Mouse (Mus musculus): ENCODE measurements around the gene Cers1.
A peak's percentile ranks its signal among the peaks of the same experiment; 100 is the strongest.

Gene Cers1

GRCm38 (mm10) chr8:70315624-70316510 is at the start of gene Cers1:
Cers1 (plus strand) TSS chr8:70315775.
- peak; percentile 77 for DNase-seq (ENCODE audit: low spot score)

- DNase-seq (ENCODE audit: low spot score): no peak
Measured at GRCm38 (mm10) chr8:70267674-70268073, 47.9 kb upstream of the Cers1 start.

- no peak for DNase-seq (ENCODE audit: low spot score)
Measured at GRCm38 (mm10) chr8:70268311-70268710, 47.3 kb upstream of the Cers1 start.

- peak; percentile 51 for DNase-seq (ENCODE audit: low spot score)
Measured at GRCm38 (mm10) chr8:70268799-70269565, 46.6 kb upstream of the Cers1 start.

- no peak for DNase-seq (ENCODE audit: low spot score)
Measured at GRCm38 (mm10) chr8:70272949-70273348, 42.6 kb upstream of the Cers1 start.

- no peak for DNase-seq (ENCODE audit: low spot score)
Measured at GRCm38 (mm10) chr8:70274350-70274749, 41.2 kb upstream of the Cers1 start.

- DNase-seq (ENCODE audit: low spot score): no peak
Measured at GRCm38 (mm10) chr8:70276476-70276875, 39.1 kb upstream of the Cers1 start.

GRCm38 (mm10) chr8:70278175-70278574 is 37.4 kb upstream of the Cers1 start:
- no peak for DNase-seq (ENCODE audit: low spot score)

- no peak for DNase-seq (ENCODE audit: low spot score)
Measured at GRCm38 (mm10) chr8:70279266-70279665, 36.3 kb upstream of the Cers1 start.

GRCm38 (mm10) chr8:70281001-70281400 is 34.6 kb upstream of the Cers1 start:
- DNase-seq (ENCODE audit: low spot score): no peak

- peak; percentile 91 for DNase-seq (ENCODE audit: low spot score)
Measured at GRCm38 (mm10) chr8:70282603-70283135, 32.9 kb upstream of the Cers1 start, which contains the start of gene Homer3. Homer3 (plus strand) TSS chr8:70282827.

- DNase-seq (ENCODE audit: low spot score): peak; percentile 19
Measured at GRCm38 (mm10) chr8:70283136-70284077, 32.2 kb upstream of the Cers1 start.

GRCm38 (mm10) chr8:70284421-70284820 is 31.2 kb upstream of the Cers1 start:
- DNase-seq (ENCODE audit: low spot score): no peak

GRCm38 (mm10) chr8:70285304-70285703 is 30.3 kb upstream of the Cers1 start:
- DNase-seq (ENCODE audit: low spot score): no peak

- DNase-seq (ENCODE audit: low spot score): no peak
Measured at GRCm38 (mm10) chr8:70286737-70287136, 28.8 kb upstream of the Cers1 start.

- DNase-seq (ENCODE audit: low spot score): no peak
Measured at GRCm38 (mm10) chr8:70293988-70294405, 21.6 kb upstream of the Cers1 start.

- DNase-seq (ENCODE audit: low spot score): no peak
Measured at GRCm38 (mm10) chr8:70300881-70301280, 14.7 kb upstream of the Cers1 start.

GRCm38 (mm10) chr8:70302358-70302890 is 13.2 kb upstream of the Cers1 start, which contains the start of the genes Ddx49 and Cope:
Ddx49 (minus strand) TSS chr8:70302489.
Cope (plus strand) TSS chr8:70302518.
- peak; percentile 95 for DNase-seq (ENCODE audit: low spot score)

GRCm38 (mm10) chr8:70302901-70303300 is 12.7 kb upstream of the Cers1 start:
- DNase-seq (ENCODE audit: low spot score): no peak

GRCm38 (mm10) chr8:70309311-70309710 is 6.3 kb upstream of the Cers1 start:
- DNase-seq (ENCODE audit: low spot score): peak; percentile 63

- no peak for DNase-seq (ENCODE audit: low spot score)
Measured at GRCm38 (mm10) chr8:70313399-70313798, 2.2 kb upstream of the Cers1 start.

All from retina, embryonic 14.5 days (tissue).